Mouse (Mus musculus) layer of hippocampus, adult 2 months (tissue): ENCODE measurements around the gene Myl6b. TPM values are rescaled to one million over a fixed set of nuclear protein-coding genes. Genes with fewer than 3 reads are reported as not detected.
A peak's percentile ranks its signal among the peaks of the same experiment; 100 is the strongest.

Source experiments
- DNase-seq, 2 experiments: peaks; one replicate each; pipeline ENCODE4 v3.0.0; 2022; ENCODE audit warnings: low spot score in 2 of 2
- H3K27ac ChIP-seq: fragments of 200-600 bp; 2 replicates; pipeline ENCODE4 v1.8.1; 2022
- H3K4me3 ChIP-seq: fragments of 200-600 bp; 2 replicates; pipeline ENCODE4 v1.8.1; 2022; ENCODE audit warnings: mild to moderate bottlenecking
- CTCF ChIP-seq: fragments of 200-600 bp; conservative IDR thresholded peaks from 2 replicates; pipeline ENCODE4 v1.8.1; 2022; ENCODE audit warnings: antibody characterized with exemption, mild to moderate bottlenecking, moderate library complexity
- long read RNA-seq, 2 experiments: library from polyadenylated mRNA; stranded (forward); transcript quantifications; one replicate each; pipeline ENCODE4 v2.0.0; 2021; ENCODE audit warnings: borderline mapping rate in 2 of 2
- total RNA-seq, 2 experiments: library from RNA; stranded (reverse); gene quantifications; 2 replicates each; pipeline ENCODE4 v1.2.3; 2021

The Myl6b gene
- total RNA-seq = 10 to 100 TPM; 18.5 to 21.1 TPM
- long read RNA-seq, experiment 1, partial matches to known transcripts = 1 of 1 reads
- long read RNA-seq, experiment 1, other reads (novel, unspliced or antisense) = 0 of 1 reads
- long read RNA-seq, experiment 2, partial matches to known transcripts = 1 of 3 reads
- long read RNA-seq, experiment 2, other reads (novel, unspliced or antisense) = 0 of 3 reads

DNA sequence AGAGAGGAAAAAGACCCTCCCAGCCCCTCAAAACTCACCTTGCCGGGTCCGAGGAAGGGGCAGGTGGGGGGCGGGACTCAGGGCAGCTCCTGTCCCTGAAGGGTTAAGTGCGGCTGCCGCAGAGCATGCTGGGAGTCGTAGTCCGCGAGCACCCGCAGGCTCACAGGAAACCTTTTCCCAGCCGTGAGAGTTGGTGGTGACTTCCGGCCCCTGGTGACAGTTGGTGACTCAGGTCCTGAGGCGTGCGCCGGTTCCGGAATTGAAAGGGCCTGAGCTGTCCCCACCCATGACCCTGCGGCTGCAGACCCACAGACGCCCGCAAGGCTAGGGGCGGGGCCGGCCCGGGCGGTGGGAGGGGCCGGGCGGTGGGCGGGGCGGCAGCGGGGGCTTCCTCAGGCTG lies at the start of gene Myl6b:
TSS of gene Myl6b (minus strand) at position 96 of the 400 bp plus-strand sequence.
- H3K4me3 ChIP-seq = peak within 1 kb of the TSS; percentile 67
- peak; percentile 91 to 96 for DNase-seq
- peak; percentile 34; the same call in 1 of the 2 replicates for TF ChIP-seq CTCF
- H3K27ac ChIP-seq = peak within 1 kb of the TSS; percentile 91

GRCm38 (mm10) chr10:128547361-128548032 lies 49.0 kb upstream of the Myl6b start, which contains the start of gene Zc3h10:
TSS of gene Zc3h10 (minus strand) at chr10:128547774.
- peak; percentile 71 for TF ChIP-seq CTCF
- H3K27ac ChIP-seq = peak within 1 kb of the TSS; percentile 98
- peak; percentile 92 to 98 for DNase-seq

DNA sequence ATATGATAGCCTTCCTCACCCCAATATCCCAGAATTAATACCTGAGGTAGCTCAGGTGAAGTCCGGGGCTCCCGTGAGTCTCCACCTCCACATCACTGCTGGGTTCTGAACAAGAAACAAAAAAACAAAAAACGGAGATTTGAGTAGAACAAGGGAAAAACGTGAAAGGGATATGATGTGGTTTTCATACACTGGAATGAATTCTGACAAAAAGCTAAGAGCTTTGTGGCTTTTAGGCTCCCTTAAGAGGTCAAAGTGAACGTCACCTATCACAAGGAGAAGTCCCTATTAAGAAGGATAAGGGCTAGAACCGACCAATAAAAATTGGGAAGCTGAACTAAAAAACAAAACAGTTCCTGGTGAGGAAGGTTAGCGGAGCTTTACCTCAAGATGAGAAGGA lies 48.3 kb upstream of the Myl6b start:
- no peak for DNase-seq
- peak overlapping the region; percentile 98 for H3K27ac ChIP-seq
- TF ChIP-seq CTCF = no peak
- H3K4me3 ChIP-seq = peak overlapping the region; percentile 75

More at GRCm38 (mm10) chr10:128547361-128548032, 49.0 kb upstream of the Myl6b start, which contains the start of gene Zc3h10:
- peak within 1 kb of the TSS; percentile 75 for H3K4me3 ChIP-seq

GRCm38 (mm10) chr10:128546361-128546760 lies 47.9 kb upstream of the Myl6b start:
- peak overlapping the region; percentile 75 for H3K4me3 ChIP-seq
- peak overlapping the region; percentile 98 for H3K27ac ChIP-seq
- no peak for DNase-seq
- TF ChIP-seq CTCF = peak; percentile 86

DNA sequence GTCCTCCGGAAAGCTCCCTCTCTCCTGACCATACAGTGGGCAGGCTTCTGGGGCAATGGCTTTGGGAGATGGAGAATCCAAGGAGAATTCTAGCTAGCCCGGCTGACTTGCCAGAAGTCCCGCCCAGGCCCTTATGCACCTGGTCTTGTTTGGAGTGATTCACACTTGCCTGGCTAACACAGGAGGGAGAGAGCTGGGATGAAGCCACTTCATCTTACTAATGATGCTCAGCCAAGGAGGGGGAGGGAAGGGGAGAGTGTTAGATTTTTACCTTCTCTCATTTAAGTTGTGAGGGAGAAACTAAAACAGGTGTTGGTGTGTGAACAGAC lies 47.0 kb upstream of the Myl6b start:
- TF ChIP-seq CTCF = no peak
- no peak overlapping the region for H3K27ac ChIP-seq
- H3K4me3 ChIP-seq = no peak overlapping the region
- no peak for DNase-seq

DNA sequence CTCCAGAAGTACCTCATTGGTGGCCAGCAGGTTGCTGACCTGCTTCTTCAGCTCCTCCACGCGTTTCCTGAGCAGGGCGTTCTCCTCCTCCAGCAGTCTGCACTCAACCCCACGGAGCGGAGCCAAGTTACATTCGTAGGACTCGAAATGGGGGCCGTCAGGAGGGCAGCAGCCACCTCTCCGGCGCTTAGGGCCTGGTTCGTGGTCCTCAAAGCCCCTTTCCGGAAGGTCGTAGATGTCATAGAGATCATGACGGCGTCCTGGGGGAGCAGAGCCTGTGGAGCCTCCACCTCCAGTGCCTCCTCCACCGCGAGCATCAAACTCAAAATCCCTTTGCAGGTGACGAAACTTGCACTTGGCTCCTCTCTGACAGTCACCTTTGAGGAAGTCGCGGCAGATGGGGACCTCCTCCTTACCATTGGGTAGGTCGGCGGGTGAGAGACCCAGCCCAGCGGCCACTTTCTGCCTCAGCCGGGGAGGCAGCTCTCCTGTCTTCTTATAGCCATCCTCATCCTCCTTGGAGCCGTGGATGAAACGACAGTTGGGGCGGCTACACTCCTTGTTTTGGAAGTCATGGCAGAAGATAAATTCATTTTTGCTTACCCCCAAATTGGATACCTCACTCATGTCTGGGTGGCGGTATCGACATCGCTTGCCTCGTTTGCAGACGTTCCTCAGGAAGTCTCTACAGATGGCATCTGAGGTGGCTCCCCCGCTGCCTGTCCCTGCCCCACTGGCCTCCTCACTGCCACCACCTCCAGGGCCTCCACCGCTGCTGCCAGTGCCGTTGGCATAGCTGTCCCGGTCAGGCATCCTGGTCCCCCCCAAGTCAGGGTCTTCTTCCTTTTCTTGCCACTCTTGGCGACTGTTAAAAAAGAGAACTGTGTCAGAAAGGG lies 46.4 kb upstream of the Myl6b start:
- H3K4me3 ChIP-seq = no peak overlapping the region
- no peak for TF ChIP-seq CTCF
- H3K27ac ChIP-seq = no peak overlapping the region
- DNase-seq = no peak

- no peak overlapping the region for H3K4me3 ChIP-seq
- H3K27ac ChIP-seq = no peak overlapping the region
- no peak for DNase-seq
- no peak for TF ChIP-seq CTCF
Measured at GRCm38 (mm10) chr10:128544151-128544657, 45.7 kb upstream of the Myl6b start.

DNA sequence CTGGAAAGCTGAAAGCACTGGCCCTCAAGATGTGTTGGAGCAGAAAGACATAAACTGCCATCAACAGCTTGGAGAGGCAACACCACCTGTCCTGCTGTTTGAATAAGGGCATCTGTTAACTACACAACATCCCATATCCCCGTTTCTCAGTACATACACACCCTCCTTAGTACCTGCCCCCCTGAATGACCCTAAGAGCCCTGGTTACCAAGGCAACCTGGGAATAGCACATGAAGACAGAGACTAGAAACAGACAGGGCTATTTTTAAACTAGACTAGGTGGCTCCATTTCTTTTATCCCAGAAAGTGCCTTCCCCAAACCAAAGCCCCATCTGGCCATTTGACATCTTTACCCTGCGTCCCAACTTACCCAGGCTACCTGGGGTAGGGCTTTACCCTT lies 44.6 kb upstream of the Myl6b start:
- no peak for TF ChIP-seq CTCF
- no peak for DNase-seq
- Histone ChIP-seq H3K4me3 (no peak overlapping the region), H3K27ac (no peak overlapping the region)

GRCm38 (mm10) chr10:128538340-128538870 lies 39.9 kb upstream of the Myl6b start:
- no peak for TF ChIP-seq CTCF
- H3K27ac ChIP-seq = no peak overlapping the region
- DNase-seq = no peak
- H3K4me3 ChIP-seq = no peak overlapping the region

- peak overlapping the region; percentile 54; the same call in 1 of the 2 replicates for H3K27ac ChIP-seq
- H3K4me3 ChIP-seq = peak overlapping the region; percentile 9; the same call in 1 of the 2 replicates
- DNase-seq = peak; percentile 85 to 88
- peak; percentile 97 for TF ChIP-seq CTCF
Measured at GRCm38 (mm10) chr10:128536266-128536940, 37.9 kb upstream of the Myl6b start.

DNA sequence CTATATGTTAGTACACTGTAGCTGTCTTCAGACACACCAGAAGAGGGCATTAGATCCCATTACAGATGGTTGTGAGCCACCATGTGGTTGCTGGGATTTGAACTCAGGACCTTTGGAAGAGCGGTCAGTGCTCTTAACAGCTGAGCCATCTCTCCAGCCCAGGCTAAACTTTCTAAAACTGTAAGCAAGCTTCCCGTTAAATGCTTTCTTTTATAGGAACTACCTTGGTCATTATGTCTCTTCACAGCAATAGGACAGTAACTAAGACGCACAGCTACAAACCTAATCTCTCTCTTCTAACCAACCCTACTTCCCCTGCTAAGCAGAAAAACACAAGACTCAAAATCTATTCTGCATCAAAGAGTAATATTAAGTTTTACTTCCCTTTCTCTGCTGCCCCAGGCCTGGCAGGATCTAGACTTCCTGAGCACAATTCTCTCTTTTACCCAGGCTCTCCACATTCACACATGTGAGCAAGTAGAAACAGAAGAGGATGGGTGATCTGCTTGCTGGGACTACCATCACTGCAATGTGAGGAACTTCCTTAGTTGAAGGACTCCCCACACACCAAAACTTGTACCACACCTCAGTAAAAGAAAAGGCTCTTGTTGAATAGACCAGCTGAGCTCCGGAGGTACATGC lies 37.3 kb upstream of the Myl6b start:
- DNase-seq = no peak
- Histone ChIP-seq H3K4me3 (peak overlapping the region; percentile 9; the same call in 1 of the 2 replicates), H3K27ac (peak overlapping the region; percentile 54; the same call in 1 of the 2 replicates)
- no peak for TF ChIP-seq CTCF

- DNase-seq = no peak
- Histone ChIP-seq H3K4me3 (no peak overlapping the region), H3K27ac (no peak overlapping the region)
- TF ChIP-seq CTCF = no peak
Measured at GRCm38 (mm10) chr10:128535206-128535605, 36.7 kb upstream of the Myl6b start.
